Mouse (Mus musculus) CH12.LX (cell line): Measurements from ENCODE around the gene Smarcd1. TPM values are rescaled to one million over a fixed set of nuclear protein-coding genes. Genes with fewer than 3 reads are reported as not detected.

Experiments used
- DNase-seq: peaks from one replicate; pipeline ENCODE4 v3.0.0-alpha.2; 2013; ENCODE audit errors: extremely low read depth
- H3K27ac ChIP-seq: 2 replicates; pipeline ENCODE4 v1.5.1; 2012; ENCODE audit warnings: low read depth, mild to moderate bottlenecking, control low read depth, moderate library complexity; ENCODE audit not compliant: insufficient read depth
- H3K27me3 ChIP-seq: replicated peaks from 2 replicates; pipeline ENCODE3; 2012; ENCODE audit warnings: inconsistent platforms
- H3K36me3 ChIP-seq, 2 experiments: replicated peaks in 1 of 2; 2 replicates each; pipeline versions ENCODE3 to v1.6.1; 2012; ENCODE audit warnings: inconsistent platforms in 1 of 2, low read length in 1 of 2, mild to moderate bottlenecking in 1 of 2, mixed read lengths in 1 of 2, moderate library complexity in 1 of 2; ENCODE audit not compliant: control insufficient read depth in 1 of 2, insufficient read depth in 1 of 2
- H3K4me1 ChIP-seq, 2 experiments: 2 replicates each; pipeline ENCODE4 v1.6.1; 2012; ENCODE audit warnings: inconsistent platforms in 1 of 2, moderate library complexity in 1 of 2; ENCODE audit not compliant: insufficient read depth in 2 of 2, control insufficient read depth in 1 of 2
- H3K4me2 ChIP-seq: 2 replicates; pipeline ENCODE4 v1.6.1; 2012; ENCODE audit warnings: low read depth, mild to moderate bottlenecking, control low read depth; ENCODE audit not compliant: poor library complexity, insufficient read depth, severe bottlenecking
- H3K4me3 ChIP-seq, 3 experiments: fragments of 150-350 bp in 1 of 3; sonication (generic) in 1 of 3; replicated peaks in 1 of 3; 2 replicates each; pipeline versions ENCODE3 to v1.5.1; 2011 to 2012; ENCODE audit warnings: low read depth in 2 of 3, low read length in 2 of 3, mild to moderate bottlenecking in 2 of 3, moderate library complexity in 2 of 3, control low read depth in 1 of 3, improper control_type of control experiment in 1 of 3, inconsistent platforms in 1 of 3, mixed read lengths in 1 of 3; ENCODE audit not compliant: poor library complexity in 1 of 3
- H3K79me2 ChIP-seq: replicated peaks from 2 replicates; pipeline ENCODE4 v1.6.1; 2012; ENCODE audit warnings: mild to moderate bottlenecking, moderate library complexity; ENCODE audit not compliant: control insufficient read depth, poor library complexity, insufficient read depth, severe bottlenecking; ENCODE audit errors: extremely low read depth
- H3K9ac ChIP-seq: 2 replicates; pipeline ENCODE4 v1.6.1; 2012; ENCODE audit warnings: low read depth, mild to moderate bottlenecking, control low read depth, moderate library complexity; ENCODE audit not compliant: insufficient read depth
- H3K9me3 ChIP-seq: replicated peaks from 2 replicates; pipeline ENCODE3; 2012; ENCODE audit warnings: low read length, inconsistent platforms, mixed read lengths
- BHLHE40 ChIP-seq: IDR thresholded peaks from 2 replicates; pipeline ENCODE4 v1.6.1; 2011; ENCODE audit warnings: mild to moderate bottlenecking, low read depth, low read length, improper control_type of control experiment
- E2F4 ChIP-seq: IDR thresholded peaks from 2 replicates; pipeline ENCODE4 v1.6.1; 2011; ENCODE audit warnings: low read depth, low read length, improper control_type of control experiment; ENCODE audit not compliant: insufficient replicate concordance
- IRF4 ChIP-seq: IDR thresholded peaks from 2 replicates; pipeline ENCODE4 v1.6.1; 2014; ENCODE audit warnings: low read depth, mild to moderate bottlenecking, inconsistent platforms, low read length, improper control_type of control experiment
- JUND ChIP-seq: conservative IDR thresholded peaks from 2 replicates; pipeline ENCODE4 v1.6.1; 2011; ENCODE audit warnings: low read depth, low read length, improper control_type of control experiment
- MAFK ChIP-seq: IDR thresholded peaks from 2 replicates; pipeline ENCODE4 v1.6.1; 2011; ENCODE audit warnings: low read length, improper control_type of control experiment; ENCODE audit not compliant: insufficient replicate concordance
- MAX ChIP-seq: IDR thresholded peaks from 2 replicates; pipeline ENCODE4 v1.6.1; 2011; ENCODE audit warnings: low read length, improper control_type of control experiment
- MAZ ChIP-seq: IDR thresholded peaks from 2 replicates; pipeline ENCODE4 v1.6.1; 2012; ENCODE audit warnings: low read depth, mild to moderate bottlenecking, inconsistent platforms, low read length, improper control_type of control experiment, moderate library complexity
- MEF2A ChIP-seq: IDR thresholded peaks from 2 replicates; pipeline ENCODE4 v1.6.1; 2014; ENCODE audit warnings: low read depth, mild to moderate bottlenecking, inconsistent platforms, low read length, improper control_type of control experiment, borderline replicate concordance
- MXI1 ChIP-seq: IDR thresholded peaks from 2 replicates; pipeline ENCODE4 v1.6.1; 2011; ENCODE audit warnings: mild to moderate bottlenecking, low read depth, low read length, improper control_type of control experiment
- MYC ChIP-seq: IDR thresholded peaks from 2 replicates; pipeline ENCODE4 v1.6.1; 2011; ENCODE audit warnings: low read depth, mild to moderate bottlenecking, improper control_type of control experiment, low read length
- NELFE ChIP-seq: IDR thresholded peaks from 2 replicates; pipeline ENCODE4 v1.6.1; 2011; ENCODE audit warnings: low read depth, low read length, improper control_type of control experiment
- PAX5 ChIP-seq: IDR thresholded peaks from 2 replicates; pipeline ENCODE4 v1.6.1; 2012; ENCODE audit warnings: low read length, inconsistent platforms, mixed read lengths
- POLR2AphosphoS2 ChIP-seq: IDR thresholded peaks from 2 replicates; pipeline ENCODE4 v1.6.1; 2011; ENCODE audit warnings: low read depth, low read length, improper control_type of control experiment
- RAD21 ChIP-seq: IDR thresholded peaks from 2 replicates; pipeline ENCODE4 v1.6.1; 2011; ENCODE audit warnings: low read depth, mild to moderate bottlenecking, low read length, improper control_type of control experiment, moderate library complexity
- TBP ChIP-seq: conservative IDR thresholded peaks from 2 replicates; pipeline ENCODE4 v1.6.1; 2011; ENCODE audit warnings: low read depth, low read length, improper control_type of control experiment
- ZC3H11A ChIP-seq: IDR thresholded peaks from 2 replicates; pipeline ENCODE4 v1.6.1; 2012; ENCODE audit warnings: low read depth, mild to moderate bottlenecking, inconsistent platforms, low read length, improper control_type of control experiment
- ZKSCAN1 ChIP-seq: IDR thresholded peaks from 2 replicates; pipeline ENCODE4 v1.6.1; 2012; ENCODE audit warnings: low read depth, inconsistent platforms, low read length, improper control_type of control experiment, borderline replicate concordance
- ZMIZ1 ChIP-seq: IDR thresholded peaks from 2 replicates; pipeline ENCODE4 v1.6.1; 2012; ENCODE audit warnings: low read depth, mild to moderate bottlenecking, inconsistent platforms, low read length, improper control_type of control experiment
- ZNF384 ChIP-seq: IDR thresholded peaks from 2 replicates; pipeline ENCODE4 v1.6.1; 2012; ENCODE audit warnings: low read depth, low read length, improper control_type of control experiment, inconsistent platforms
- dilution Hi-C: fragments of 300-500 bp; cut with MboI; formaldehyde crosslinking; loops from 2 replicates; pipeline ENCODE4 v1.14.3; 2020; ENCODE audit warnings: low sequenced_read_pairs; ENCODE audit not compliant: extremely low pct_unique_long_range_greater_than_20kb, extremely low pct_ligation_motif_present
- in situ Hi-C: fragments of 300-500 bp; cut with MboI; formaldehyde crosslinking; loops from 3 replicates; pipeline ENCODE4 v1.14.3; 2019; ENCODE audit warnings: low sequenced_read_pairs, low pct_ligation_motif_present, low pct_unique_long_range_greater_than_20kb, mixed read lengths
- polyA plus RNA-seq: library from polyadenylated mRNA; unstranded; fragments of >175 nt; gene quantifications from 2 replicates; pipeline ENCODE4 v1.2.1, GENCODE M21; 2012; ENCODE audit warnings: low read depth; ENCODE audit not compliant: insufficient read length
- total RNA-seq, 2 experiments: library from RNA; depleted of rRNA; stranded (reverse); fragments of 300-350 nt in 1 of 2; fragments of >200 nt in 1 of 2; gene quantifications; 2 replicates each; pipeline ENCODE4 v1.2.3; 2012 to 2014

The Smarcd1 gene
- total and polyA plus RNA-seq, 3 experiments, result 12.5 to 69.9 (median 17.9) TPM

DNA sequence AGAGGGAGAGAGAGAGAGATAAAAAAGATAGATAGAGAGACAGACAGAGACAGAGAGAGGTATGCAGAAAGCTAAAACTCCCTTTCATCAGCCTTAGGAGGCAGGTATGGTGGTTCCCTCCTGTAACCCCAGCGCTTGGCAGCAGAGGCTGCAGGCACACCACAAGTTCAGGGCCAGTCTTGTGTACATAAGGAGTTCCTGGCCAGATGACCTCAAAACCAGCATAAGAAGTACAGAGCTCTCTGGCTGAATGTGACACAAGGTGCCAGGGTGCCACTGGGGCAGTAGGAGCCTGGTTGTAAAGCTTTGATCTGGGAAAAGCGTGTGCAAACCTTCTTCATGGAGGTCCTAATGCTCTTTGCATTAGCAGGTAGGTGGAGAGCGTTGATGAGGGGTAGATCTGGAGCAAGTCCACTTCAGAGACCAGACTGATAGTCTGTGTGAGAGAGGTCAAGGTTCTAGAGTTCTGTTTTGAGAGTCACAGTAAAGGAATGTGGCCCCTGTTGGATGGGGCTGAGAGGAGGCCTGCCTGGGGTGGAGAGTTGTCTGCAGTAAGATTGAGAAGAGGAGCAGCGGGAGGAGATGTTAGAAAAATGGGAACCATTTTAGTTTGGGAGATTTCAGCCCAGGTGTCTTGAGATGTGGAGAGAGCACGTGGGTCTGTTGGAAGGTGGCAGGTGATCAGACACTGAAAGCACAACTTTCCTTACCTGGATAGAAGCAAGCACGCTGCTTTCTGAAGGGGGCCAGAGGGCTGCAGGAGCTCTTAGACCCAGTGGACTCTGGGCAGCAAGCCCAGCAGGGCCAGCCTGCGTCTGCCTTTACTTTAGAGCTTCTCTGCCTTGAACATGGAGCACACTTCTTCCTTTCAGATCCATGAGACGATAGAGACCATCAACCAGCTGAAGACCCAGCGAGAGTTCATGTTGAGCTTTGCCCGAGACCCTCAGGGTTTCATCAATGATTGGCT is 8.6 kb downstream of the Smarcd1 start:
- Histone ChIP-seq H3K9me3 (no peaks in the 10 kb centered on the region), H3K4me2 (no peak overlapping the region), H3K9ac (no peak overlapping the region), H3K36me3 (peaks cover 67 to 90% of the 10 kb centered on the region in 2 experiments), H3K4me3 (no peak overlapping the region), H3K4me1 (peaks cover 0 to 13% of the 10 kb centered on the region in 2 experiments; a peak in 2 of 4 replicates), H3K79me2 (no peaks in the 10 kb centered on the region), H3K27me3 (no peaks in the 10 kb centered on the region), H3K27ac (no peak overlapping the region)
- no peak for TF ChIP-seq ZMIZ1
- dilution Hi-C loops, result no loop called here
- in situ Hi-C loops, result no loop called here
- DNase-seq, result no peak

DNA sequence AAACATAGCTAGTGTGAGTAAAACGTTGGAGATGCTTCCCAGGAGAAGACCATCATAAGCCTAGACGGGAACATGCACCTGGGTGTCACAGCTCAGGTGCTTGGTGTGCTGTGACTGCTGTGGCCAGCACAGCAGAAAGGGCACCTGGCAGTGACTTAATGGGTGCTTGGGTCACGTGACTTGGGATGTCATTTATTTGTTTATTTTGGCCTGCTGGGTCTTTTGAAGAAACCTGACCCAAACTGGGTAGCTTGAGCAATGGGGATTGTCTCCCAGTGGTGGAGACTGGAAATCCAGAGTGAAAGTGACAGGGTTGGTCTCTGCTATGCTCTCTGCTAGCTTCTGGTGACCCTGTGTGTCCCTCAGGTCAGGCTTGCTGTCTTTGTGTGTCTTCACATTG is 9.6 kb downstream of the Smarcd1 start:
- no peak for DNase-seq
- Histone ChIP-seq H3K4me1 (peaks cover 0 to 13% of the 10 kb centered on the region in 2 experiments; a peak in 2 of 4 replicates), H3K27ac (no peak overlapping the region), H3K9me3 (no peaks in the 10 kb centered on the region), H3K36me3 (peaks cover 63 to 91% of the 10 kb centered on the region in 2 experiments), H3K27me3 (no peaks in the 10 kb centered on the region), H3K4me3 (no peak overlapping the region), H3K79me2 (no peaks in the 10 kb centered on the region), H3K9ac (no peak overlapping the region), H3K4me2 (no peak overlapping the region)
- dilution Hi-C loops (no loop called here), in situ Hi-C loops (no loop called here)
- TF ChIP-seq JUND, result no peak
- no peak for TF ChIP-seq TBP
- no peak for TF ChIP-seq RAD21
- no peak for TF ChIP-seq IRF4
- no peak for TF ChIP-seq BHLHE40
- TF ChIP-seq MYC, result no peak
- TF ChIP-seq E2F4, result no peak
- TF ChIP-seq MAZ, result no peak
- TF ChIP-seq ZNF384, result no peak
- no peak for TF ChIP-seq MEF2A
- TF ChIP-seq MXI1, result no peak
- no peak for TF ChIP-seq MAX
- no peak for TF ChIP-seq POLR2AphosphoS2
- TF ChIP-seq NELFE, result no peak
- no peak for TF ChIP-seq ZKSCAN1
- TF ChIP-seq MAFK, result no peak
- TF ChIP-seq ZC3H11A, result no peak
- TF ChIP-seq PAX5, result no peak
